Mouse (Mus musculus) lung, postnatal 0 days (tissue): ENCODE measurements around the gene Rtl6.

Experiments
- CTCF ChIP-seq: IDR thresholded peaks from 2 replicates; pipeline ENCODE4 v1.5.1; 2016; ENCODE audit warnings: antibody characterized with exemption, mild to moderate bottlenecking
- EP300 ChIP-seq: IDR thresholded peaks from 2 replicates; pipeline ENCODE4 v1.6.1; 2016; ENCODE audit warnings: antibody characterized with exemption, mild to moderate bottlenecking, control low read depth

DNA sequence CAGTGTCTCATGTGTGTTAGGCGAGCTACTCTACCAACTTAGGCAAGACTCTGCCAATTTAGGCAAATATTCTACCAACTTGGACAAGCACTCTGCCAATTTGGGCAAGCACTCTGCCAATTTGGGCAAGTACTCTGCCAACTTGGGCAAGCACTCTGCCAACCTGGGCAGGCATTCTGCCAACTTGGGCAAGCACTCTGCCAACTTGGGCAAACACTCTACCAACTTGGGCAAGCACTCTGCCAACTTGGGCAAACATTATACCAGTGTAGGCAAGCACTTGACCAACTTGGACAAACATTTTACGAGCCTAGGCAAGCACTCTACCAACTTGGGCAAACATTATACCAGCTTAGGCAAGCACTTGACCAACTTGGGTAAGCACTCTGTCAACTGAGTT is 3.9 kb upstream of the Rtl6 start:
- TF ChIP-seq EP300 (no peak), CTCF (no peak)
